Mouse (Mus musculus) duodenum, adult 2 months (tissue): ENCODE data around the gene Fgf9. TPM values are rescaled to one million over a fixed set of nuclear protein-coding genes. Genes with fewer than 3 reads are reported as not detected.

Source experiments
- polyA plus RNA-seq: library from polyadenylated mRNA; depleted of rRNA; stranded (reverse); fragments of >200 nt; gene quantifications from 2 replicates; pipeline ENCODE4 v1.2.3, GENCODE M21; 2012; ENCODE audit warnings: low replicate concordance; rRNA removed

Gene Fgf9
- 0.37 and 0.39 TPM in 2 replicates for polyA plus RNA-seq

GRCm38 (mm10) chr14:58070481-58071119, at the start of gene Fgf9:
TSS of gene Fgf9 (plus strand) at chr14:58070547.

Other genes with a start within 250 kb of the Fgf9 start
- 0.57 and 1.2 TPM in 2 replicates for gene Ska3, start 244.4 kb upstream of the Fgf9 start, polyA plus RNA-seq
- 52.1 and 52.4 TPM in 2 replicates for gene Mrpl57, start 244.3 kb upstream of the Fgf9 start, polyA plus RNA-seq
- gene Zdhhc20, start 180.3 kb upstream of the Fgf9 start, polyA plus RNA-seq = 0.63 and 1.7 TPM in 2 replicates
- 16.7 and 30.3 TPM in 2 replicates for gene Micu2, start 71.3 kb upstream of the Fgf9 start, polyA plus RNA-seq